Mouse (Mus musculus): ENCODE results near the gene Numbl.

- TF ChIP-seq CTCF (conservative IDR thresholded peaks at IDR 0.05; ENCODE audit: insufficient read depth, insufficient read length, low read depth, low read length) (peak; percentile 45), POLR2A (IDR thresholded peaks at IDR 0.05; ENCODE audit: low read depth, low read length) (no peak)
Observed at GRCm38 (mm10) chr7:27273739-27274351, 15.6 kb downstream of the Numbl start.
